Mouse (Mus musculus): ENCODE data around the gene Snx29. TPM values are rescaled to one million over a fixed set of nuclear protein-coding genes. Genes with fewer than 3 reads are reported as not detected.
A peak's percentile ranks its signal among the peaks of the same experiment; 100 is the strongest.
"Not testable (repeated sequence)": the region's sequence is repeated elsewhere in the genome, so short reads cannot be mapped to it uniquely, and the experiment has no call there.

The Snx29 gene
- total and polyA plus RNA-seq, 2 experiments: 2.0 to 10.3 TPM

DNA sequence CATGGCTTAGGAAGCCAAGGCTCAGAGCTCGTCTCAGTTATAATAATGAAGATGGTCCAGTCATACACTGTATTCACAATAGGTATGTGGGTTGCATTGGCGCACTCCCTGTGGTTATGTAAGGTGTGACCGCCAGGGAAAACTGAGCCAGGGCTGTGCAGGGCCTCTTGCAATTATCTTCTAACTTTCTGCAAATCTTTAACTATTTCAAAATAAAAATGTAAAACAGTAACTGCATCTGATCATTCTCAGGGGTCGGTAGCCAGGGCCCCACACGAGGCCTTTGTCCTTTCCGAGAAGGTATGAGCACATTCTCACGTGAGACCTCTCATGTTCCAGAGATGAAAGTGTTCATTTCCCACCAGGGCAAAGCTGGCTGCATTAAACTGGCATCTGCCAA is 185.6 kb downstream of the Snx29 start:
- DNase-seq (ENCODE audit: extremely low read depth, low read depth, low spot score): no peak
- 46% methylated on average over 7 of the region's 7 CpGs for WGBS
- TF ChIP-seq CTCF (IDR thresholded peaks at IDR 0.05; ENCODE audit: low read depth, low read length): no peak
- TF ChIP-seq POLR2A (IDR thresholded peaks at IDR 0.05; ENCODE audit: extremely low read depth, insufficient read depth, low read length): no peak

DNA sequence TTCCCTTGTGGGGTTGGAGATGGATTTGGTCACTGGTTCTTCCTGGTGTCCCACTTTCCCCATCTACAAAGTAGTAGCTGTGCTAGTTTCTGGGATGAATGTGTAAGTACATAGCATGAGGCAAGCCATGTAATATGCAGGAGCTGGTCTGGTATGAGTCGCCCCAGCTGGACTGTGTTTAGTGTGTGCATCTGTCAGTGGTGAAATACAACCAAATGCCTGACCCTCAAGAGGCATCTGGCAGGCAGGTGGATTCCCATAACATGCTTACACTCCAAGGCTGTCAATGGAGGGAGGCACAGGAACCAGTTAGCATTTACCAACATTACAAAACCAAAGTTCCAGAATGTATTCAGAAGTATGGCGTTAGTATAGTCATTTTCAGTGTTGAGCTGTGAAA is 187.7 kb downstream of the Snx29 start:
- no peaks in the 10 kb centered on the region for H3K27me3 ChIP-seq (ENCODE audit: control insufficient read depth, insufficient read depth, low read length)
- no peak for DNase-seq (ENCODE audit: extremely low read depth, low read depth, low spot score)
- no peaks in the 10 kb centered on the region for H3K79me2 ChIP-seq (ENCODE audit: control insufficient read depth, insufficient read depth, low read length)
- H3K36me3 ChIP-seq (ENCODE audit: control insufficient read depth, insufficient read depth, low read length): peaks cover 11% of the 10 kb centered on the region
- no peak overlapping the region for H3K27ac ChIP-seq (replicated peaks; ENCODE audit: insufficient read depth, low read depth, low read length)
- no peak overlapping the region for H3K9ac ChIP-seq (ENCODE audit: low read depth, low read length)
- WGBS: 99% methylated on average over 2 of the region's 2 CpGs
- H3K4me3 ChIP-seq (ENCODE audit: insufficient read depth, low read depth, low read length): no peak overlapping the region
- TF ChIP-seq CTCF (IDR thresholded peaks at IDR 0.05; ENCODE audit: low read depth, low read length): no peak
- no peak for TF ChIP-seq POLR2A (IDR thresholded peaks at IDR 0.05; ENCODE audit: extremely low read depth, insufficient read depth, low read length)
- no peaks in the 10 kb centered on the region; the same call in 1 of the 2 replicates for H3K4me1 ChIP-seq (ENCODE audit: control insufficient read depth, insufficient read depth, low read length)

More for the DNA sequence above, 185.6 kb downstream of the Snx29 start:
- Histone ChIP-seq H3K27me3 (ENCODE audit: control insufficient read depth, insufficient read depth, low read length) (no peaks in the 10 kb centered on the region), H3K4me1 (ENCODE audit: control insufficient read depth, insufficient read depth, low read length) (no peaks in the 10 kb centered on the region; the same call in 1 of the 2 replicates), H3K4me3 (ENCODE audit: insufficient read depth, low read depth, low read length) (no peak overlapping the region), H3K79me2 (ENCODE audit: control insufficient read depth, insufficient read depth, low read length) (no peaks in the 10 kb centered on the region), H3K27ac (replicated peaks; ENCODE audit: insufficient read depth, low read depth, low read length) (no peak overlapping the region), H3K9ac (ENCODE audit: low read depth, low read length) (no peak overlapping the region), H3K36me3 (ENCODE audit: control insufficient read depth, insufficient read depth, low read length) (peaks cover 7% of the 10 kb centered on the region)

DNA sequence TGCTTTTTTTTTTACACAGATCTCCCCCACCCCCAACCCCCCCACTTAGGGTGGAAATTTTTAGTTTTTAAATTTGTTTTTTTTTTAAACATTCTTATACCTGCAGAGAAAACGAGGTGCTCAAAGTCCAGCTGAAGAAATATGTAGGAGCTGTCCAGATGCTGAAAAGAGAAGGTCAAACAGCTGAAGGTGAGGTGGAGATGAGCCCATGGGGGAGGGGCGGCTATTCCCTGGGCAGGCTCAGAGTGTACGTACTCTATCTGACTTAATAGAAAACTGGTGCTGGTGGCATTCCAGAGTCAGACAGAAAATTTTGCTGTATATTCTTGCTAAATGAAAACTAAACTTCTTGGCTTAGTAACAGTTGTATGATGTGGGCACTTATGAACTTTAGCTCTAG is 188.1 kb downstream of the Snx29 start:
- H3K9ac ChIP-seq (ENCODE audit: low read depth, low read length): no peak overlapping the region
- H3K27me3 ChIP-seq (ENCODE audit: control insufficient read depth, insufficient read depth, low read length): no peaks in the 10 kb centered on the region
- H3K36me3 ChIP-seq (ENCODE audit: control insufficient read depth, insufficient read depth, low read length): peaks cover 11% of the 10 kb centered on the region
- H3K4me1 ChIP-seq (ENCODE audit: control insufficient read depth, insufficient read depth, low read length): no peaks in the 10 kb centered on the region; the same call in 1 of the 2 replicates
- 55% methylated on average over 3 of the region's 3 CpGs for WGBS
- no peak overlapping the region for H3K4me3 ChIP-seq (ENCODE audit: insufficient read depth, low read depth, low read length)
- no peak overlapping the region for H3K27ac ChIP-seq (replicated peaks; ENCODE audit: insufficient read depth, low read depth, low read length)
- TF ChIP-seq CTCF (IDR thresholded peaks at IDR 0.05; ENCODE audit: low read depth, low read length): no peak
- no peak for TF ChIP-seq POLR2A (IDR thresholded peaks at IDR 0.05; ENCODE audit: extremely low read depth, insufficient read depth, low read length)
- peak; percentile 21 for DNase-seq (ENCODE audit: extremely low read depth, low read depth, low spot score)
- no peaks in the 10 kb centered on the region for H3K79me2 ChIP-seq (ENCODE audit: control insufficient read depth, insufficient read depth, low read length)

DNA sequence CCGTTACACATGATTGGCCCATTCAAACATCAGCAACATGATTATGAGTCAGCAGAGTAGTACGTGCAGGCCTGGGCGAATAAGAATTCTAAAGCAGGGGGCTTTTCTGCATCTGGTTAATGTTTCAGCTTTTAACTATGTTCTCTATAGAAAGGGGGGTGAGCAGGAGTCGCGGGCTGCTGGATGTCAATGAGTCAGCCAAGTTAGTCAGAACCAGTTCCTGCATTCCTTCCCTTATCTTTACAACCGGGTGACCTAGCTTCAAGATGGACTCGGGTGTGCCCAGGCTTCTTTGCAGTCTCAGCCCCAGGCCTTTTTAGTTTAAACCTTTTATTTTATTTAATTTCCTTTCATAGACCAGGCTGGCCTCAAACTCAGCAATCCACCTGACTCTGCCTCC is 189.0 kb downstream of the Snx29 start:
- H3K36me3 ChIP-seq (ENCODE audit: control insufficient read depth, insufficient read depth, low read length): peaks cover 11% of the 10 kb centered on the region
- H3K4me1 ChIP-seq (ENCODE audit: control insufficient read depth, insufficient read depth, low read length); H3K27me3 ChIP-seq (ENCODE audit: control insufficient read depth, insufficient read depth, low read length); H3K4me3 ChIP-seq (ENCODE audit: insufficient read depth, low read depth, low read length); H3K79me2 ChIP-seq (ENCODE audit: control insufficient read depth, insufficient read depth, low read length); DNase-seq (ENCODE audit: extremely low read depth, low read depth, low spot score); H3K27ac ChIP-seq (replicated peaks; ENCODE audit: insufficient read depth, low read depth, low read length); H3K9ac ChIP-seq (ENCODE audit: low read depth, low read length): not testable (repeated sequence)
- 88% methylated on average over 7 of the region's 7 CpGs for WGBS

DNA sequence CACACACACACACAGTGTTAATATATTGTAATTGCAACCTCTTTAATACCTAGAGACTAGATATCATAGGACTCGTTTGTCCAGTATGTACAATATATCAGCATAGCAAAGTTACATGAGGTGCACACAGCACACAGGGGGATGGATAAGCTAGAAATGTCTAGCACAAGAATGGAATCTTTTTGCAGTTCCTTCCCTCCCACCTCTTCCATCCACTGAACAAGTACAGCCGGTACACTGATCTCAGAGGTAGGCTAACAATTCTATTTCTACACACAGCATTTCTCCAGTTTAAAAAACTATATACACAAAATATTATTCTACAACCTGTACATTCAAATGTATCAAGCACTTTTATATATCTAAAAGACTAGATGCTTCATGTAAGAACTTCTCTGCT is 194.0 kb downstream of the Snx29 start:
- no peak overlapping the region for H3K4me3 ChIP-seq (ENCODE audit: insufficient read depth, low read depth, low read length)
- no peak for TF ChIP-seq POLR2A (IDR thresholded peaks at IDR 0.05; ENCODE audit: extremely low read depth, insufficient read depth, low read length)
- no peak for TF ChIP-seq CTCF (IDR thresholded peaks at IDR 0.05; ENCODE audit: low read depth, low read length)
- no peaks in the 10 kb centered on the region for H3K4me1 ChIP-seq (ENCODE audit: control insufficient read depth, insufficient read depth, low read length)
- H3K27ac ChIP-seq (replicated peaks; ENCODE audit: insufficient read depth, low read depth, low read length): no peak overlapping the region
- no peak overlapping the region for H3K9ac ChIP-seq (ENCODE audit: low read depth, low read length)
- no peaks in the 10 kb centered on the region for H3K27me3 ChIP-seq (ENCODE audit: control insufficient read depth, insufficient read depth, low read length)
- DNase-seq (ENCODE audit: extremely low read depth, low read depth, low spot score): no peak
- WGBS: 95% methylated on average over 2 of the region's 2 CpGs
- no peaks in the 10 kb centered on the region for H3K79me2 ChIP-seq (ENCODE audit: control insufficient read depth, insufficient read depth, low read length)
- H3K36me3 ChIP-seq (ENCODE audit: control insufficient read depth, insufficient read depth, low read length): peaks cover 6% of the 10 kb centered on the region

DNA sequence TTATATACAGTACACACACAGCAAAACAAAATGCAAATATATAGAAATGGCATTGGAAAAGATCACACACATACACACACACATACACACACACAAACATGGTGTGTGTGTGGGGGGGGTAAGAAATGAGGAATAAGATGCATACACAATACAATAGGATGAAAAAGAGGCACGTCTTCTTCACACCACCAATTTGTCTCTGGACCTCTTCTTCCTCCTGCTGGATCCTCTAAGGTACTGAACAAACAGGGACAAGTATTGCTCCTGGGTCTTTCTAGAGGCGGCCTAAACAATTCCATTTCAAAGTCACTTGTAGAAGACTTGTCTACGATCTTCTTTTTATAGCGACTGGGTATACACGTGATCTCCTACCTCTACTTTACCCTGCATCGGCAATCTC is 194.7 kb downstream of the Snx29 start:
- TF ChIP-seq CTCF (IDR thresholded peaks at IDR 0.05; ENCODE audit: low read depth, low read length) (no peak), POLR2A (IDR thresholded peaks at IDR 0.05; ENCODE audit: extremely low read depth, insufficient read depth, low read length) (no peak)
- WGBS: 97% methylated on average over 6 of the region's 6 CpGs
- Histone ChIP-seq H3K27ac (replicated peaks; ENCODE audit: insufficient read depth, low read depth, low read length) (no peak overlapping the region), H3K9ac (ENCODE audit: low read depth, low read length) (no peak overlapping the region), H3K36me3 (ENCODE audit: control insufficient read depth, insufficient read depth, low read length) (peaks cover 4% of the 10 kb centered on the region; the same call in 1 of the 2 replicates), H3K27me3 (ENCODE audit: control insufficient read depth, insufficient read depth, low read length) (no peaks in the 10 kb centered on the region), H3K79me2 (ENCODE audit: control insufficient read depth, insufficient read depth, low read length) (no peaks in the 10 kb centered on the region), H3K4me3 (ENCODE audit: insufficient read depth, low read depth, low read length) (no peak overlapping the region), H3K4me1 (ENCODE audit: control insufficient read depth, insufficient read depth, low read length) (no peaks in the 10 kb centered on the region)
- no peak for DNase-seq (ENCODE audit: extremely low read depth, low read depth, low spot score)
